Mouse (Mus musculus): ENCODE results near the gene Bard1. TPM values are rescaled to one million over a fixed set of nuclear protein-coding genes. Genes with fewer than 3 reads are reported as not detected.

Gene Bard1
- polyA plus RNA-seq, 1 experiment from 2014 or later, result 1.1 TPM

GRCm38 (mm10) chr1:71063885-71064492 is 39.0 kb downstream of the Bard1 start:
- Histone ChIP-seq H3K4me3 (ENCODE audit: low read depth, low read length) (no peak overlapping the region), H3K4me2 (ENCODE audit: low read length) (no peak overlapping the region), H3K9ac (ENCODE audit: low read length) (no peak overlapping the region), H3K27ac (ENCODE audit: low read depth, low read length) (no peak overlapping the region), H3K9me3 (replicated peaks; ENCODE audit: control insufficient read depth, low read length) (no peaks in the 10 kb centered on the region), H3K27me3 (replicated peaks; ENCODE audit: control insufficient read depth, insufficient read depth, low read length) (no peaks in the 10 kb centered on the region), H3K4me1 (ENCODE audit: control insufficient read depth, insufficient read depth, low read length) (no peaks in the 10 kb centered on the region), H3K36me3 (ENCODE audit: control insufficient read depth, insufficient read depth, low read length) (no peaks in the 10 kb centered on the region)
- WGBS, result 91% methylated on average over 16 of the region's 16 CpGs
- DNase-seq (ENCODE audit: low spot score), result no peak
- no peak for ATAC-seq

GRCm38 (mm10) chr1:71056143-71056542 is 46.8 kb downstream of the Bard1 start:
- no peak overlapping the region for H3K4me3 ChIP-seq (ENCODE audit: low read depth, low read length)
- no peak overlapping the region for H3K4me2 ChIP-seq (ENCODE audit: low read length)
- no peaks in the 10 kb centered on the region for H3K4me1 ChIP-seq (ENCODE audit: control insufficient read depth, insufficient read depth, low read length)
- 91% methylated on average over 4 of the region's 4 CpGs for WGBS
- DNase-seq (ENCODE audit: low spot score) (no peak), ATAC-seq (no peak)
- no peaks in the 10 kb centered on the region for H3K9me3 ChIP-seq (replicated peaks; ENCODE audit: control insufficient read depth, low read length)
- no peaks in the 10 kb centered on the region for H3K27me3 ChIP-seq (replicated peaks; ENCODE audit: control insufficient read depth, insufficient read depth, low read length)
- peaks cover 5% of the 10 kb centered on the region; the same call in 1 of the 2 replicates for H3K36me3 ChIP-seq (ENCODE audit: control insufficient read depth, insufficient read depth, low read length)
- no peak overlapping the region for H3K9ac ChIP-seq (ENCODE audit: low read length)
- H3K27ac ChIP-seq (ENCODE audit: low read depth, low read length), result no peak overlapping the region

GRCm38 (mm10) chr1:71055454-71055853 is 47.5 kb downstream of the Bard1 start:
- Histone ChIP-seq H3K36me3 (ENCODE audit: control insufficient read depth, insufficient read depth, low read length) (peaks cover 5% of the 10 kb centered on the region; the same call in 1 of the 2 replicates), H3K4me1 (ENCODE audit: control insufficient read depth, insufficient read depth, low read length) (no peaks in the 10 kb centered on the region), H3K27ac (ENCODE audit: low read depth, low read length) (no peak overlapping the region), H3K4me2 (ENCODE audit: low read length) (no peak overlapping the region), H3K9ac (ENCODE audit: low read length) (no peak overlapping the region), H3K27me3 (replicated peaks; ENCODE audit: control insufficient read depth, insufficient read depth, low read length) (no peaks in the 10 kb centered on the region), H3K4me3 (ENCODE audit: low read depth, low read length) (no peak overlapping the region), H3K9me3 (replicated peaks; ENCODE audit: control insufficient read depth, low read length) (no peaks in the 10 kb centered on the region)
- WGBS, result 80% methylated on average over 1 of the region's 1 CpGs
- no peak for ATAC-seq
- DNase-seq (ENCODE audit: low spot score), result no peak

- H3K4me2 ChIP-seq (ENCODE audit: low read length), result no peak overlapping the region
- no peaks in the 10 kb centered on the region for H3K27me3 ChIP-seq (replicated peaks; ENCODE audit: control insufficient read depth, insufficient read depth, low read length)
- WGBS, result 84% methylated on average over 2 of the region's 2 CpGs
- H3K4me3 ChIP-seq (ENCODE audit: low read depth, low read length), result no peak overlapping the region
- no peak for DNase-seq (ENCODE audit: low spot score)
- H3K27ac ChIP-seq (ENCODE audit: low read depth, low read length), result no peak overlapping the region
- no peaks in the 10 kb centered on the region for H3K4me1 ChIP-seq (ENCODE audit: control insufficient read depth, insufficient read depth, low read length)
- peaks cover 5% of the 10 kb centered on the region; the same call in 1 of the 2 replicates for H3K36me3 ChIP-seq (ENCODE audit: control insufficient read depth, insufficient read depth, low read length)
- no peak for ATAC-seq
- H3K9ac ChIP-seq (ENCODE audit: low read length), result no peak overlapping the region
- H3K9me3 ChIP-seq (replicated peaks; ENCODE audit: control insufficient read depth, low read length), result no peaks in the 10 kb centered on the region
These were observed 50.2 kb downstream of the Bard1 start for GRCm38 (mm10) chr1:71052756-71053155.

GRCm38 (mm10) chr1:71052252-71052651 is 50.7 kb downstream of the Bard1 start:
- Histone ChIP-seq H3K4me2 (ENCODE audit: low read length) (no peak overlapping the region), H3K4me1 (ENCODE audit: control insufficient read depth, insufficient read depth, low read length) (no peaks in the 10 kb centered on the region), H3K27me3 (replicated peaks; ENCODE audit: control insufficient read depth, insufficient read depth, low read length) (no peaks in the 10 kb centered on the region), H3K9ac (ENCODE audit: low read length) (no peak overlapping the region), H3K4me3 (ENCODE audit: low read depth, low read length) (no peak overlapping the region), H3K27ac (ENCODE audit: low read depth, low read length) (no peak overlapping the region), H3K36me3 (ENCODE audit: control insufficient read depth, insufficient read depth, low read length) (peaks cover 5% of the 10 kb centered on the region; the same call in 1 of the 2 replicates), H3K9me3 (replicated peaks; ENCODE audit: control insufficient read depth, low read length) (no peaks in the 10 kb centered on the region)
- DNase-seq (ENCODE audit: low spot score) (no peak), ATAC-seq (no peak)
- 91% methylated on average over 3 of the region's 3 CpGs for WGBS

GRCm38 (mm10) chr1:71045141-71045540 is 57.8 kb downstream of the Bard1 start:
- Histone ChIP-seq H3K4me1 (ENCODE audit: control insufficient read depth, insufficient read depth, low read length) (no peaks in the 10 kb centered on the region), H3K9ac (ENCODE audit: low read length) (no peak overlapping the region), H3K4me2 (ENCODE audit: low read length) (no peak overlapping the region), H3K36me3 (ENCODE audit: control insufficient read depth, insufficient read depth, low read length) (no peaks in the 10 kb centered on the region), H3K27ac (ENCODE audit: low read depth, low read length) (no peak overlapping the region), H3K27me3 (replicated peaks; ENCODE audit: control insufficient read depth, insufficient read depth, low read length) (no peaks in the 10 kb centered on the region), H3K4me3 (ENCODE audit: low read depth, low read length) (no peak overlapping the region), H3K9me3 (replicated peaks; ENCODE audit: control insufficient read depth, low read length) (no peaks in the 10 kb centered on the region)
- DNase-seq (ENCODE audit: low spot score) (no peak), ATAC-seq (no peak)
- 95% methylated on average over 2 of the region's 2 CpGs for WGBS

- Histone ChIP-seq H3K4me2 (ENCODE audit: low read length) (no peak overlapping the region), H3K4me1 (ENCODE audit: control insufficient read depth, insufficient read depth, low read length) (no peaks in the 10 kb centered on the region), H3K9ac (ENCODE audit: low read length) (no peak overlapping the region), H3K27me3 (replicated peaks; ENCODE audit: control insufficient read depth, insufficient read depth, low read length) (no peaks in the 10 kb centered on the region), H3K9me3 (replicated peaks; ENCODE audit: control insufficient read depth, low read length) (no peaks in the 10 kb centered on the region), H3K36me3 (ENCODE audit: control insufficient read depth, insufficient read depth, low read length) (no peaks in the 10 kb centered on the region), H3K4me3 (ENCODE audit: low read depth, low read length) (no peak overlapping the region), H3K27ac (ENCODE audit: low read depth, low read length) (no peak overlapping the region)
- WGBS, result 91% methylated on average over 3 of the region's 3 CpGs
- DNase-seq (ENCODE audit: low spot score) (no peak), ATAC-seq (no peak)
These were observed 59.0 kb downstream of the Bard1 start for GRCm38 (mm10) chr1:71043951-71044350.

- no peak overlapping the region for H3K9ac ChIP-seq (ENCODE audit: low read length)
- DNase-seq (ENCODE audit: low spot score), result peak; percentile 68
- ATAC-seq, result peak; percentile 58; the same call in 1 of the 2 replicates
- H3K4me1 ChIP-seq (ENCODE audit: control insufficient read depth, insufficient read depth, low read length), result no peaks in the 10 kb centered on the region
- no peaks in the 10 kb centered on the region for H3K9me3 ChIP-seq (replicated peaks; ENCODE audit: control insufficient read depth, low read length)
- H3K36me3 ChIP-seq (ENCODE audit: control insufficient read depth, insufficient read depth, low read length), result no peaks in the 10 kb centered on the region
- H3K27me3 ChIP-seq (replicated peaks; ENCODE audit: control insufficient read depth, insufficient read depth, low read length), result no peaks in the 10 kb centered on the region
- WGBS, result 36% methylated on average over 7 of the region's 7 CpGs
- no peak overlapping the region for H3K27ac ChIP-seq (ENCODE audit: low read depth, low read length)
- H3K4me3 ChIP-seq (ENCODE audit: low read depth, low read length), result no peak overlapping the region
- H3K4me2 ChIP-seq (ENCODE audit: low read length), result no peak overlapping the region
These were observed 65.9 kb downstream of the Bard1 start for GRCm38 (mm10) chr1:71036999-71037398.

GRCm38 (mm10) chr1:71035565-71035964 is 67.4 kb downstream of the Bard1 start:
- H3K27ac ChIP-seq (ENCODE audit: low read depth, low read length), result no peak overlapping the region
- no peak overlapping the region for H3K9ac ChIP-seq (ENCODE audit: low read length)
- no peaks in the 10 kb centered on the region for H3K27me3 ChIP-seq (replicated peaks; ENCODE audit: control insufficient read depth, insufficient read depth, low read length)
- H3K4me2 ChIP-seq (ENCODE audit: low read length), result no peak overlapping the region
- no peaks in the 10 kb centered on the region for H3K36me3 ChIP-seq (ENCODE audit: control insufficient read depth, insufficient read depth, low read length)
- H3K9me3 ChIP-seq (replicated peaks; ENCODE audit: control insufficient read depth, low read length), result no peaks in the 10 kb centered on the region
- H3K4me3 ChIP-seq (ENCODE audit: low read depth, low read length), result no peak overlapping the region
- 80% methylated on average over 1 of the region's 1 CpGs for WGBS
- ATAC-seq (no peak), DNase-seq (ENCODE audit: low spot score) (no peak)
- no peaks in the 10 kb centered on the region for H3K4me1 ChIP-seq (ENCODE audit: control insufficient read depth, insufficient read depth, low read length)

All from forebrain, embryonic 14.5 days (tissue).